8 mouse cellular contexts compared by ENCODE assay signal in genomic region chr19:37529975-37530515, GRCm38 (mm10). TPM values are rescaled to one million over a fixed set of nuclear protein-coding genes. Genes with fewer than 3 reads are reported as not detected.
DNase-seq lines count a peak whose midpoint lies in the region; ATAC-seq lines count a peak whose summit lies in the region.

No protein-coding gene starts in this region.

- intact Hi-C loops in gastrocnemius, postnatal 14 days (cut with DNase I; ENCODE audit: low total_unique reads): loop anchor here (5.0 kb wide), 1 partner anchor 32 kb away; no protein-coding TSS in a partner anchor
- intact Hi-C loops in gastrocnemius, postnatal 36 days (cut with DNase I): no loop called here

- peak; percentile 42 for ATAC-seq in common myeloid progenitor, adult 5-6 weeks (replicated peaks; ENCODE audit: low read depth, poor library complexity, severe bottlenecking)

- peak; percentile 17 for DNase-seq in gastrocnemius, postnatal 14 days
- DNase-seq in gastrocnemius, postnatal 36 days: no peak
- peak; percentile 57 for DNase-seq in thymus, postnatal 0 days (ENCODE audit: low spot score)
- DNase-seq in thymus, adult 18-20 months: no peak
- peak; percentile 55 to 64 for DNase-seq in kidney, postnatal 4 days
- peak; percentile 83 for DNase-seq in naive thymus-derived CD4-positive, alpha-beta T cell, adult 2 months (ENCODE audit: low read depth)
- no peak for DNase-seq in frontal cortex, postnatal 10 days (ENCODE audit: low spot score in 2 of 2)

RNA-seq across cellular contexts. Expression of gene Exoc6, which starts 20.2 kb away (rescaled TPM):
- total RNA-seq in gastrocnemius, postnatal 14 days (2021): 10 to 100 TPM; 39.4 to 41.9 TPM
- 10 to 100 TPM; 40.6 to 48.2 TPM for total RNA-seq in gastrocnemius, postnatal 36 days (2021)
- polyA plus RNA-seq in thymus, postnatal 0 days (2015; fragmentation: Nextera tagmentation; extraction: Ambion mirVana): 16.5 and 16.8 TPM in 2 replicates
- 108 and 109 TPM in 2 replicates for total RNA-seq in common myeloid progenitor, adult 5-6 weeks (2017)

Comparison
In these comparisons a context has a peak if more than half of its experiments do, and no peak if none do; other contexts are left out.
1. DNase-seq: peak in gastrocnemius, postnatal 14 days (single experiment), thymus, postnatal 0 days (single experiment), kidney, postnatal 4 days (2 of 2) and naive thymus-derived CD4-positive, alpha-beta T cell, adult 2 months (single experiment); none in gastrocnemius, postnatal 36 days (0 of 2), thymus, adult 18-20 months (0 of 2) and frontal cortex, postnatal 10 days (0 of 2).